Mouse (Mus musculus) liver, postnatal 0 days (tissue): ENCODE results near the gene Isg15.
A peak's percentile ranks its signal among the peaks of the same experiment; 100 is the strongest.

Experiments
- CTCF ChIP-seq: sonication (generic); IDR thresholded peaks from 2 replicates; pipeline ENCODE4 v1.5.1; 2016; ENCODE audit warnings: antibody characterized with exemption, low read depth
- EP300 ChIP-seq: IDR thresholded peaks from 2 replicates; pipeline ENCODE4 v1.6.1; 2016; ENCODE audit warnings: antibody characterized with exemption, low read depth, mild to moderate bottlenecking

- TF ChIP-seq CTCF (peak; percentile 42), EP300 (no peak)
Measured at GRCm38 (mm10) chr4:156235360-156235770, 34.7 kb upstream of the Isg15 start.
